Mouse (Mus musculus): ENCODE measurements around the gene Hhatl. TPM values are rescaled to one million over a fixed set of nuclear protein-coding genes. Genes with fewer than 3 reads are reported as not detected.

The Hhatl gene
- polyA plus RNA-seq, 1 experiment from 2014 or later = 1.3 TPM

DNA sequence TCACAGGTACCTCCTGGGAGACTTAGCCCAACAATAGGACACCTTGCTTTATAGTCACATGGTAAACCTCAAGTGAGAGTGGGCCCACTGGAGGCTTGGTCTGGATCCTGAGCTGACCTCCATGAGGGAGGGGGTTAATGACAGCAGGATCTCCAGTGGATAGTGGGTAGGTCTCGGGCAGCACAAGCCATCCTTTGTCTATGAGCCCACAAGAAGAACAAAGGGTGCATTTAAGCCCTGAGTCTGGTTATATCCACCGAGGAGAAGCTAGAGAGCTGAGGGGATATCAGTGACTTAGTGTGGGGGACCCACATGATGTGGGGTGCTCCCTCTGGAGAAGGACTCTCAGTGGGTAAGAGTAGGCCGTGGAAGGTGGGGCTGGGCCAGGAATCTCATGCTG lies 16.2 kb upstream of the Hhatl start:
- no peak overlapping the region for H3K4me2 ChIP-seq (replicated peaks; ENCODE audit: low read depth)
- no peaks in the 10 kb centered on the region for H3K9me3 ChIP-seq (ENCODE audit: control insufficient read depth)
- no peak for ATAC-seq
- no peak overlapping the region for H3K9ac ChIP-seq (ENCODE audit: low read depth, low read length)
- TF ChIP-seq CTCF (IDR thresholded peaks at IDR 0.05; ENCODE audit: low read depth) = no peak
- H3K27me3 ChIP-seq (replicated peaks; ENCODE audit: control insufficient read depth, insufficient read depth, low read length) = no peaks in the 10 kb centered on the region
- WGBS = 76% methylated on average over 3 of the region's 3 CpGs
- no peak overlapping the region for H3K4me3 ChIP-seq (ENCODE audit: low read depth, low read length)
- H3K27ac ChIP-seq (ENCODE audit: low read depth, low read length) = no peak overlapping the region
- H3K36me3 ChIP-seq (ENCODE audit: control insufficient read depth, insufficient read depth) = no peaks in the 10 kb centered on the region
- H3K4me1 ChIP-seq (replicated peaks; ENCODE audit: control insufficient read depth, insufficient read depth, low read length) = no peaks in the 10 kb centered on the region

- Histone ChIP-seq H3K4me3 (ENCODE audit: low read depth, low read length) (no peak overlapping the region), H3K4me2 (replicated peaks; ENCODE audit: low read depth) (no peak overlapping the region), H3K27me3 (replicated peaks; ENCODE audit: control insufficient read depth, insufficient read depth, low read length) (no peaks in the 10 kb centered on the region), H3K4me1 (replicated peaks; ENCODE audit: control insufficient read depth, insufficient read depth, low read length) (no peaks in the 10 kb centered on the region), H3K36me3 (ENCODE audit: control insufficient read depth, insufficient read depth) (no peaks in the 10 kb centered on the region), H3K9me3 (ENCODE audit: control insufficient read depth) (no peaks in the 10 kb centered on the region), H3K27ac (ENCODE audit: low read depth, low read length) (no peak overlapping the region), H3K9ac (ENCODE audit: low read depth, low read length) (no peak overlapping the region)
- 63% methylated on average over 7 of the region's 7 CpGs for WGBS
- no peak for ATAC-seq
- no peak for TF ChIP-seq CTCF (IDR thresholded peaks at IDR 0.05; ENCODE audit: low read depth)
Measured at GRCm38 (mm10) chr9:121807947-121808346, 15.6 kb upstream of the Hhatl start.

- no peak for TF ChIP-seq CTCF (IDR thresholded peaks at IDR 0.05; ENCODE audit: low read depth)
- 71% methylated on average over 1 of the region's 1 CpGs for WGBS
- no peaks in the 10 kb centered on the region for H3K36me3 ChIP-seq (ENCODE audit: control insufficient read depth, insufficient read depth)
- no peak for ATAC-seq
- H3K9me3 ChIP-seq (ENCODE audit: control insufficient read depth) = no peaks in the 10 kb centered on the region
- H3K4me2 ChIP-seq (replicated peaks; ENCODE audit: low read depth) = no peak overlapping the region
- H3K4me1 ChIP-seq (replicated peaks; ENCODE audit: control insufficient read depth, insufficient read depth, low read length) = no peaks in the 10 kb centered on the region
- H3K27me3 ChIP-seq (replicated peaks; ENCODE audit: control insufficient read depth, insufficient read depth, low read length) = no peaks in the 10 kb centered on the region
- no peak overlapping the region for H3K9ac ChIP-seq (ENCODE audit: low read depth, low read length)
- no peak overlapping the region for H3K4me3 ChIP-seq (ENCODE audit: low read depth, low read length)
- H3K27ac ChIP-seq (ENCODE audit: low read depth, low read length) = no peak overlapping the region
Measured at GRCm38 (mm10) chr9:121807546-121807945, 15.2 kb upstream of the Hhatl start.

DNA sequence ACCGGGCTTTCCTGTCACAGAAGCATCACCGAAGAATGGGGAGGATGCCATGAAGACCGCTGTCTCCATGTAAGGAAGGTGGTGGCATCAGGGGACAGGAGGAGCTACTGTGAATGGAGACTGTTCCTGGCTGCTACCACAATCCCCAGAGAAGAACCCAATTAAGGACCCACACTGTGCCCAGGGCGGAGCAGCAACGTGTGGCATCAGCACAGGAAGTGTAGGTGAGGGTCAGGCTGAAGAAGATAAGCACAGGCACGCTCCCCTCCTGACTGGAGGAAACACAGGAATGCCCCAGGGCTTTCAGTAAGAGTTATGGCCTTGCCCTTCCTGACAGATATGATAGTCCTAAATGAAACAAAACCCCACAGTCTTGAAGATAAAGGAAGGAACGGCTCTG lies 10.4 kb upstream of the Hhatl start:
- WGBS = 47% methylated on average over 7 of the region's 7 CpGs
- no peak for ATAC-seq
- H3K4me1 ChIP-seq (replicated peaks; ENCODE audit: control insufficient read depth, insufficient read depth, low read length) = 0 out of 2 replicates have a peak, but pooled peaks cover 5% of the 10 kb centered on the region

GRCm38 (mm10) chr9:121798887-121799520 lies 6.7 kb upstream of the Hhatl start:
- Histone ChIP-seq H3K27me3 (replicated peaks; ENCODE audit: control insufficient read depth, insufficient read depth, low read length) (no peaks in the 10 kb centered on the region), H3K9ac (ENCODE audit: low read depth, low read length) (no peak overlapping the region), H3K27ac (ENCODE audit: low read depth, low read length) (no peak overlapping the region), H3K9me3 (ENCODE audit: control insufficient read depth) (no peaks in the 10 kb centered on the region), H3K4me1 (replicated peaks; ENCODE audit: control insufficient read depth, insufficient read depth, low read length) (0 out of 2 replicates have a peak, but pooled peaks cover 5% of the 10 kb centered on the region), H3K4me3 (ENCODE audit: low read depth, low read length) (no peak overlapping the region), H3K36me3 (ENCODE audit: control insufficient read depth, insufficient read depth) (no peaks in the 10 kb centered on the region), H3K4me2 (replicated peaks; ENCODE audit: low read depth) (no peak overlapping the region)
- ATAC-seq = 0 out of 2 replicates have a peak, but pooled peaks have one; percentile 17
- WGBS = 40% methylated on average over 6 of the region's 6 CpGs
- no peak for TF ChIP-seq CTCF (IDR thresholded peaks at IDR 0.05; ENCODE audit: low read depth)

More for the DNA sequence above, 10.4 kb upstream of the Hhatl start:
- Histone ChIP-seq H3K4me3 (ENCODE audit: low read depth, low read length) (no peak overlapping the region), H3K27ac (ENCODE audit: low read depth, low read length) (no peak overlapping the region), H3K36me3 (ENCODE audit: control insufficient read depth, insufficient read depth) (no peaks in the 10 kb centered on the region), H3K9me3 (ENCODE audit: control insufficient read depth) (no peaks in the 10 kb centered on the region), H3K9ac (ENCODE audit: low read depth, low read length) (no peak overlapping the region), H3K27me3 (replicated peaks; ENCODE audit: control insufficient read depth, insufficient read depth, low read length) (no peaks in the 10 kb centered on the region), H3K4me2 (replicated peaks; ENCODE audit: low read depth) (no peak overlapping the region)
- no peak for TF ChIP-seq CTCF (IDR thresholded peaks at IDR 0.05; ENCODE audit: low read depth)

- H3K27ac ChIP-seq (ENCODE audit: low read depth, low read length) = no peak overlapping the region
- no peaks in the 10 kb centered on the region for H3K36me3 ChIP-seq (ENCODE audit: control insufficient read depth, insufficient read depth)
- H3K4me3 ChIP-seq (ENCODE audit: low read depth, low read length) = 0 out of 2 replicates have a peak overlapping the region, but pooled peaks have one; percentile 9
- no peaks in the 10 kb centered on the region for H3K9me3 ChIP-seq (ENCODE audit: control insufficient read depth)
- H3K4me2 ChIP-seq (replicated peaks; ENCODE audit: low read depth) = peak overlapping the region; percentile 58
- no peaks in the 10 kb centered on the region for H3K27me3 ChIP-seq (replicated peaks; ENCODE audit: control insufficient read depth, insufficient read depth, low read length)
- no peak for TF ChIP-seq CTCF (IDR thresholded peaks at IDR 0.05; ENCODE audit: low read depth)
- WGBS = 14% methylated on average over 12 of the region's 12 CpGs
- H3K4me1 ChIP-seq (replicated peaks; ENCODE audit: control insufficient read depth, insufficient read depth, low read length) = 0 out of 2 replicates have a peak, but pooled peaks cover 5% of the 10 kb centered on the region
- H3K9ac ChIP-seq (ENCODE audit: low read depth, low read length) = no peak overlapping the region
- ATAC-seq = peak; percentile 74
Measured at GRCm38 (mm10) chr9:121797722-121798121, 5.4 kb upstream of the Hhatl start.
